Mouse (Mus musculus): ENCODE results near the gene Atrip. TPM values are rescaled to one million over a fixed set of nuclear protein-coding genes. Genes with fewer than 3 reads are reported as not detected.

Gene Atrip
- total and polyA plus RNA-seq, 2 experiments from 2014 or later, result 34.6 to 45.2 TPM

DNA sequence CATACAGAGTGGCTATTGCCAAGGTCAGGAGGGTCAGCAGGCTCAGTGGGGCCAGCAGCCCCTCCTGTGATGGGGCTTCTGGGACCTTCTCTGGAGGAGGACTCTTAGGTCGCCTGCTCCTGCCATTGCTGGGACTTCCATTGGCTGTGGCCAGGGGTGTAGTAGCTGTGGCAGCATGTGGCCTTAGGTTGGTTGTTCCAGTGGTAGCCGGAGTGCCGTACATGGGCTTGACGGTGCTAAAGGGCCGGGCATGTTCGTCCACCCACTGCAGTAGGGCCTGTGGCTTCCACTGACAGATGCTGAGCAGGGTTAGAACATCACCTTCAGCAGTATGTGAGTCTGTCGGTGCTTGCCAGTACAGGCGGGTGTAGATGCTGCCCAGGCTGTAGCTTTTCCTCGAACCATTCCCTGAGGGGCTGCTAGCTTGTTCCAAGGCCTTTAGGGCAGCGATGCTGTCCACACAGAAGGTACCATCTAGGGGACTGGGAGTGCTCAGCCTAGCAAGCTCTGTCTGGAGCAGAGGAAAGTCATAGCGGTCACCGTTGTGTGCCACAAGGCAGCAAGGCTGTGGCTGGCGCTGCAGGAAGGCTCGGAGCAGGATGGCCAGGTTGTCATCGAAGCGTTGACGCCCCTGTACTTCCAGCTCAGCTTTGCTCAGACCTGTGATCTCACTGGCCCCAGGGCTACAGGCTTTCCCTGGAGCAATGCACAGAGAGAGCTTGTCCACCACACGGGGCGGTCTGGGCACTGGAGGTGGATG is 15.7 kb downstream of the Atrip start:
- H3K4me1 ChIP-seq (ENCODE audit: insufficient read depth), result no peaks in the 10 kb centered on the region
- ATAC-seq, result no peak
- H3K4me2 ChIP-seq (ENCODE audit: low read depth), result 0 out of 2 replicates have a peak overlapping the region, but pooled peaks have one; percentile 60
- 94% methylated on average over 19 of the region's 19 CpGs for WGBS
- H3K27ac ChIP-seq (ENCODE audit: low read depth, low read length), result peak overlapping the region; percentile 84; the same call in 1 of the 2 replicates
- no peaks in the 10 kb centered on the region for H3K27me3 ChIP-seq (ENCODE audit: insufficient read depth, low read length)
- no peak for DNase-seq
- TF ChIP-seq CTCF (IDR thresholded peaks at IDR 0.05; ENCODE audit: low read depth), result no peak
- H3K4me3 ChIP-seq (ENCODE audit: low read depth, low read length), result no peak overlapping the region
- H3K9me3 ChIP-seq (ENCODE audit: low read length), result no peaks in the 10 kb centered on the region
- H3K36me3 ChIP-seq (ENCODE audit: insufficient read depth), result peaks cover 56% of the 10 kb centered on the region
- no peak overlapping the region for H3K9ac ChIP-seq

- TF ChIP-seq CTCF (IDR thresholded peaks at IDR 0.05; ENCODE audit: low read depth), result no peak
Observed at GRCm38 (mm10) chr9:109057543-109057942, 16.4 kb downstream of the Atrip start.

DNA sequence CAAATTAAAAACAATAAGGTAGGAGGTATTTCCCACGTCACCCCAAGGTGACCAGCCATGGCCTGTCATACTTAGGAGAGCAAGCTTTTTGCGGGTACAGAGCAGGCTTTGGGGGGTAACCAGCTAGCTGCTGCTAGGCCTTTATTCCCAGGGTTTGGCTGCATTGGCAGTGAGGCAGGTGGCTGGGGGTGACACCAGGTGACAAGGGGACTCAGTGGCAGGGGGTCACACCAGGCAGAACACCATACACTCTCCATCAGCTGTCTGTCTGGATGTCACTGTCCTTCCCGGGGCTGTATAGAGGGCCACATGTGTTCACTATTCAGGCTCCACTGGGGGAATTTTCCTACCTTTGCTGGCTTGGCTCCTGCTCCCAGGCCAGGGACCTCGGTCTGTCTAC is 17.0 kb downstream of the Atrip start:
- H3K27me3 ChIP-seq (ENCODE audit: insufficient read depth, low read length), result no peaks in the 10 kb centered on the region
- ATAC-seq, result no peak
- no peak for TF ChIP-seq CTCF (IDR thresholded peaks at IDR 0.05; ENCODE audit: low read depth)
- no peak overlapping the region for H3K4me2 ChIP-seq (ENCODE audit: low read depth)
- no peak overlapping the region for H3K27ac ChIP-seq (ENCODE audit: low read depth, low read length)
- no peaks in the 10 kb centered on the region for H3K4me1 ChIP-seq (ENCODE audit: insufficient read depth)
- no peak overlapping the region for H3K9ac ChIP-seq
- peaks cover 44% of the 10 kb centered on the region for H3K36me3 ChIP-seq (ENCODE audit: insufficient read depth)
- 85% methylated on average over 4 of the region's 4 CpGs for WGBS
- no peak overlapping the region for H3K4me3 ChIP-seq (ENCODE audit: low read depth, low read length)
- H3K9me3 ChIP-seq (ENCODE audit: low read length), result no peaks in the 10 kb centered on the region
- no peak for DNase-seq

More at GRCm38 (mm10) chr9:109057543-109057942, 16.4 kb downstream of the Atrip start:
- no peak for ATAC-seq
- Histone ChIP-seq H3K4me1 (ENCODE audit: insufficient read depth) (no peaks in the 10 kb centered on the region), H3K9me3 (ENCODE audit: low read length) (no peaks in the 10 kb centered on the region), H3K9ac (no peak overlapping the region), H3K36me3 (ENCODE audit: insufficient read depth) (peaks cover 49% of the 10 kb centered on the region), H3K4me3 (ENCODE audit: low read depth, low read length) (no peak overlapping the region), H3K4me2 (ENCODE audit: low read depth) (no peak overlapping the region), H3K27me3 (ENCODE audit: insufficient read depth, low read length) (no peaks in the 10 kb centered on the region), H3K27ac (ENCODE audit: low read depth, low read length) (no peak overlapping the region)
- DNase-seq, result no peak
- 81% methylated on average over 5 of the region's 5 CpGs for WGBS

DNA sequence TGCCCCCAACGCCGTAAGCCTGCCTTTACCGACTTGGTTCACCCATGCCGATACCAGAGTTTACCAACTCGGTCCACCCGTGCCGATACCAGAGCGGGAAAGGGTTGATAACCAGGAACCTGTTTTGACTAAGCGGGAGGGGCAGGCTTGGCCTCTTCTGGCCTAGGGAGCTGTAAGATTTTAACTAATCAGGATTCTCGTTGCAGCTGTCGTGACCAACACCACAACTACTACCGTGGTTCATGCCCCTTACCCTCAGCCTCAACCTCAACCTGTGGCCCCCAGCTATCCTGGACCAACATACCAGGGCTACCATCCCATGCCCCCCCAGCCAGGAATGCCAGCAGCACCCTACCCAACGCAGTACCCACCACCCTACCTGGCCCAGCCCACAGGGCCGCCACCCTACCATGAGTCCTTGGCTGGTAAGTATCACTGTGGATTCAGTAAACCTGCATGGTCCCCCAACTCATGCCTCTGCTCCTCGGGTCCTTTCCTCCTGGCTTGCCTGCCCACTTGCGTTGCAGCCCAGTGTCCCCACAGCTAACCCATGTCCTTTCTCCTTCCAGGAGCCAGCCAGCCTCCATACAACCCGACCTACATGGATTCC is 17.7 kb downstream of the Atrip start:
- Histone ChIP-seq H3K9me3 (ENCODE audit: low read length) (no peaks in the 10 kb centered on the region), H3K9ac (no peak overlapping the region), H3K27ac (ENCODE audit: low read depth, low read length) (no peak overlapping the region), H3K27me3 (ENCODE audit: insufficient read depth, low read length) (no peaks in the 10 kb centered on the region), H3K4me2 (ENCODE audit: low read depth) (no peak overlapping the region), H3K4me1 (ENCODE audit: insufficient read depth) (no peaks in the 10 kb centered on the region), H3K36me3 (ENCODE audit: insufficient read depth) (peaks cover 40% of the 10 kb centered on the region), H3K4me3 (ENCODE audit: low read depth, low read length) (no peak overlapping the region)
- no peak for TF ChIP-seq CTCF (IDR thresholded peaks at IDR 0.05; ENCODE audit: low read depth)
- WGBS, result 92% methylated on average over 17 of the region's 17 CpGs
- no peak for ATAC-seq
- no peak for DNase-seq

DNA sequence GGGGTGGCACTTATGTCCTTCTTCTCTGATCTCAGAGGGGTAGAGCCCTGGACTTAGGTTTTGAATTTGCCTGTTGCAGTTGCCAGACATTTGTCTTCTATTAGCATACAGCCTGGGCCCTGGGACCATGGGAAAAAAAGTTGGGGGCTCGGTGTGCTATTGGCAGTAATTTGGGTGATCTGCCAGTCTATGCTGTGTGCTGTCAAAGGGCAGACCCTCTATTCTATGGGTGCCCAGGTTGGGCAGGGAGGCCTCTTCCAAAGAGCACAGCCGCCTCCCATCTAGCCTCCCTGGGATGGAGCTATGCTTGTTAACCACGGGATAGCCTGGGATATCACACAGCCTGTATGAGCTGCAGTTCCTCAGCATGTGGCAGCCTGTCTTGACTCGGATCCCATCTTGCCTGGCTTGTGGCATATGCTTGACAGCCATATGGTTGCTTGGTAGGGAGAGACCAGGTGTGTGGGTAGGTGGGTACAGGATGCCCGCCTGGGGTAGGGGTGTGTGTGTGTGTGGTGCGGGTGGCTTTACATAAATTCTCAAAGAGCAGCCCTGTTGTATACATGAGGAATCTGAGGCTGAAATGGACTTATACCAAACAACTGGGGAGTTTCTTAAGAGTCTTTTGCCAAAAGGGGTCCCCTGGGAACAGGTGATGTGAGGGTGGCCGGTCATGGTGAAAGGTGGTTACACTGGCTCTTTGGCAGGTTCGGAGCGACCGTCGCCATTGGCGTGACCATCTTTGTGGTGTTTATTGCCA is 18.5 kb downstream of the Atrip start:
- H3K4me3 ChIP-seq (ENCODE audit: low read depth, low read length), result peak overlapping the region; percentile 30
- no peak for DNase-seq
- no peak for TF ChIP-seq CTCF (IDR thresholded peaks at IDR 0.05; ENCODE audit: low read depth)
- H3K9ac ChIP-seq, result peak overlapping the region; percentile 49
- no peaks in the 10 kb centered on the region for H3K4me1 ChIP-seq (ENCODE audit: insufficient read depth)
- no peaks in the 10 kb centered on the region for H3K9me3 ChIP-seq (ENCODE audit: low read length)
- 85% methylated on average over 12 of the region's 12 CpGs for WGBS
- no peak for ATAC-seq
- peaks cover 34% of the 10 kb centered on the region for H3K36me3 ChIP-seq (ENCODE audit: insufficient read depth)
- H3K4me2 ChIP-seq (ENCODE audit: low read depth), result peak overlapping the region; percentile 53
- peak overlapping the region; percentile 75 for H3K27ac ChIP-seq (ENCODE audit: low read depth, low read length)
- no peaks in the 10 kb centered on the region for H3K27me3 ChIP-seq (ENCODE audit: insufficient read depth, low read length)

- no peak for TF ChIP-seq CTCF (IDR thresholded peaks at IDR 0.05; ENCODE audit: low read depth)
- WGBS, result 15% methylated on average over 7 of the region's 7 CpGs
- peak; percentile 78 for DNase-seq
Observed at GRCm38 (mm10) chr9:109054712-109055111, 19.2 kb downstream of the Atrip start.

More at GRCm38 (mm10) chr9:109054712-109055111, 19.2 kb downstream of the Atrip start:
- Histone ChIP-seq H3K4me3 (ENCODE audit: low read depth, low read length) (peak overlapping the region; percentile 30), H3K4me1 (ENCODE audit: insufficient read depth) (no peaks in the 10 kb centered on the region), H3K4me2 (ENCODE audit: low read depth) (peak overlapping the region; percentile 53), H3K36me3 (ENCODE audit: insufficient read depth) (peaks cover 29% of the 10 kb centered on the region), H3K9me3 (ENCODE audit: low read length) (no peaks in the 10 kb centered on the region), H3K9ac (peak overlapping the region; percentile 49), H3K27me3 (ENCODE audit: insufficient read depth, low read length) (no peaks in the 10 kb centered on the region), H3K27ac (ENCODE audit: low read depth, low read length) (peak overlapping the region; percentile 75)
- ATAC-seq, result peak; percentile 86

Data from forebrain, postnatal 0 days (tissue).